Mouse (Mus musculus) stomach, postnatal 0 days (tissue): ENCODE data around the gene Ide.

ENCODE experiments used
- CTCF ChIP-seq: IDR thresholded peaks from 2 replicates; pipeline ENCODE4 v1.5.1; 2016; ENCODE audit warnings: antibody characterized with exemption, low read depth, mild to moderate bottlenecking, moderate library complexity
- EP300 ChIP-seq: optimal IDR thresholded peaks from 2 replicates; pipeline ENCODE3; 2016; ENCODE audit warnings: antibody characterized with exemption

DNA sequence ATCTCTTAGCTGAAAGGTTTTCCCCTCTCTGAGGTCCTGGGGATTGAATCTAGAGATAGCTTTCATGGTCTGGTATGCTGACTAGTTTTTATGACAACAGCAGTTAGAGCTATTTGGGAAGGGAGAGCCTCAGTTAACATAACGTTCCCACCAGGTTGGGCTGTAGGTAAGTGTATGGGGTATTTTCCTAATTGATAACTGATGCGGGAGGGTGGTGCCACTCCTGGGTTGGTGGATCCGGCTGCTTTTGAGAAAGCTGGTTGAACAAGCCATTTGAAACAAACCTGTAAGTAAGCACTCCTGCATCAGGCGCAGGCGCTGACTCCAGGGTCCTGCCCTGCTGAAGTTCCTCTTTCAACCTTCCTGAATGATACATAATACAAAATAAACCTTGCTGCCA is 100.3 kb downstream of the Ide start:
- TF ChIP-seq CTCF: no peak
- no peak for TF ChIP-seq EP300
